Comparison of ENCODE assay signal across 10 mouse cellular contexts in genomic region chr9:66606851-66607250, GRCm38 (mm10). TPM values are rescaled to one million over a fixed set of nuclear protein-coding genes. Genes with fewer than 3 reads are reported as not detected.
DNase-seq lines count a peak whose midpoint lies in the region; ATAC-seq and TF ChIP-seq lines count a peak whose summit lies in the region.
"Had no signal": no experiment of that assay in that cellular context is flagged by ENCODE, and none has a peak within 500 bp of the region (broad histone marks: within the 10 kb centered on the region; RNA-seq: fewer than 3 reads in every experiment).

No protein-coding gene starts in this region.

- 35% methylated on average over 12 of the region's 12 CpGs for WGBS in lung, embryonic 15.5 days
- WGBS in intestine, embryonic 16.5 days, result 51% methylated on average over 12 of the region's 12 CpGs
- 20% methylated on average over 12 of the region's 12 CpGs for WGBS in small intestine, adult 2 months

- no peak for TF ChIP-seq CTCF in gastrocnemius, adult 2 months (IDR thresholded peaks at IDR 0.05)
- no peak for TF ChIP-seq CTCF in small intestine, adult 2 months (IDR thresholded peaks at IDR 0.05; ENCODE audit: extremely low read depth, insufficient read length, insufficient replicate concordance, low read depth, low read length)

- DNase-seq in gastrocnemius, adult 2 months, result no peak
- DNase-seq in gastrocnemius, postnatal 14 days, result no peak
- no peak for DNase-seq in lung, postnatal 36 days
- no peak for DNase-seq in right cerebral cortex, postnatal 4 days
- DNase-seq in heart, postnatal 36 days, result no peak

- H3K27me3 ChIP-seq in lung, embryonic 15.5 days, result no peaks in the 10 kb centered on the region
- no peaks in the 10 kb centered on the region for H3K27me3 ChIP-seq in intestine, embryonic 16.5 days (replicated peaks; ENCODE audit: control insufficient read depth, insufficient read depth, low read length)
- H3K27me3 ChIP-seq in small intestine, adult 2 months (ENCODE audit: control insufficient read depth, insufficient read depth, low read length), result no peaks in the 10 kb centered on the region
- H3K27me3 ChIP-seq: heart, embryonic 15.5 days had no signal

- TF ChIP-seq POLR2A in small intestine, adult 2 months (IDR thresholded peaks at IDR 0.05; ENCODE audit: low read depth, low read length), result no peak

- intact Hi-C loops in gastrocnemius, adult 2 months (cut with DNase I), result no loop called here
- intact Hi-C loops in gastrocnemius, postnatal 14 days (cut with DNase I; ENCODE audit: low total_unique reads), result no loop called here
- intact Hi-C loops in heart, postnatal 36 days (cut with DNase I), result no loop called here

- H3K4me1 ChIP-seq in lung, embryonic 15.5 days, result peaks cover 8% of the 10 kb centered on the region; the same call in 1 of the 2 replicates
- peaks cover 20% of the 10 kb centered on the region for H3K4me1 ChIP-seq in intestine, embryonic 16.5 days (ENCODE audit: control insufficient read depth, insufficient read depth, low read length)
- H3K4me1 ChIP-seq in small intestine, adult 2 months (ENCODE audit: control insufficient read depth, insufficient read depth, insufficient read length, low read length), result peaks cover 19% of the 10 kb centered on the region; the same call in 1 of the 2 replicates

- H3K4me3 ChIP-seq in gastrocnemius, adult 2 months, result no peak overlapping the region
- H3K4me3 ChIP-seq in lung, embryonic 15.5 days, result peak overlapping the region; percentile 8; the same call in 1 of the 2 replicates
- H3K4me3 ChIP-seq in intestine, embryonic 16.5 days (ENCODE audit: low read length), result peak overlapping the region; percentile 39
- H3K4me3 ChIP-seq in small intestine, adult 2 months (ENCODE audit: low read depth, low read length), result peak overlapping the region; percentile 55
- H3K4me3 ChIP-seq: heart, embryonic 15.5 days; myocyte had no signal

- H3K9ac ChIP-seq in lung, embryonic 15.5 days, result no peak overlapping the region
- peak overlapping the region; percentile 68 for H3K9ac ChIP-seq in intestine, embryonic 16.5 days (ENCODE audit: low read depth, low read length)
- H3K9ac ChIP-seq: heart, embryonic 15.5 days had no signal

- peak overlapping the region; percentile 43; the same call in 1 of the 2 replicates for H3K27ac ChIP-seq in gastrocnemius, adult 2 months
- H3K27ac ChIP-seq in lung, embryonic 15.5 days, result peak overlapping the region; percentile 65; the same call in 1 of the 2 replicates
- peak overlapping the region; percentile 97 for H3K27ac ChIP-seq in intestine, embryonic 16.5 days (ENCODE audit: low read length)
- peak overlapping the region; percentile 95 for H3K27ac ChIP-seq in small intestine, adult 2 months (ENCODE audit: insufficient read depth, low read depth, low read length)
- H3K27ac ChIP-seq: heart, embryonic 15.5 days had no signal

- peak overlapping the region; percentile 49 for H3K4me2 ChIP-seq in lung, embryonic 15.5 days
- H3K4me2 ChIP-seq in intestine, embryonic 16.5 days (ENCODE audit: low read depth, low read length), result peak overlapping the region; percentile 65
- H3K4me2 ChIP-seq: heart, embryonic 15.5 days had no signal

- no peaks in the 10 kb centered on the region for H3K36me3 ChIP-seq in lung, embryonic 15.5 days
- no peaks in the 10 kb centered on the region for H3K36me3 ChIP-seq in intestine, embryonic 16.5 days (ENCODE audit: control insufficient read depth, insufficient read depth, low read length)
- no peaks in the 10 kb centered on the region for H3K36me3 ChIP-seq in small intestine, adult 2 months (ENCODE audit: control insufficient read depth, insufficient read depth, low read length)
- H3K36me3 ChIP-seq: heart, embryonic 15.5 days had no signal

- no peaks in the 10 kb centered on the region for H3K9me3 ChIP-seq in lung, embryonic 15.5 days
- H3K9me3 ChIP-seq in intestine, embryonic 16.5 days (ENCODE audit: control insufficient read depth, low read length), result no peaks in the 10 kb centered on the region
- H3K9me3 ChIP-seq: heart, embryonic 15.5 days had no signal

- ATAC-seq in lung, embryonic 15.5 days (ENCODE audit: borderline replicate concordance, extremely low read depth, low FRiP score, low TSS enrichment), result no peak
- ATAC-seq in intestine, embryonic 16.5 days, result peak; percentile 14; the same call in 1 of the 2 replicates

RNA-seq across cellular contexts. Expression of gene Usp3, which starts 13.9 kb away (rescaled TPM):
- 10 to 100 TPM; 15.0 to 17.1 TPM for total RNA-seq in gastrocnemius, adult 2 months (2021)
- 10 to 100 TPM; 18.4 to 18.9 TPM for total RNA-seq in gastrocnemius, postnatal 14 days (2021)
- polyA plus RNA-seq in lung, embryonic 15.5 days (2015; fragmentation: Nextera tagmentation; extraction: Ambion mirVana), result 51.4 and 57.1 TPM in 2 replicates
- polyA plus RNA-seq in intestine, embryonic 16.5 days (2015; fragmentation: Nextera tagmentation; extraction: Ambion mirVana), result 75.5 and 79.1 TPM in 2 replicates
- polyA plus RNA-seq in small intestine, adult 2 months (2012; rRNA removed), result 9.4 and 19.8 TPM in 2 replicates
- 10 to 100 TPM; 22.1 to 30.2 TPM for total RNA-seq in heart, postnatal 36 days (2021)

Comparison
In these comparisons a context has a peak if more than half of its experiments do, and no peak if none do; other contexts are left out.
1. H3K27ac ChIP-seq: peak in every context shown above with its lines; median percentile 97 in intestine, embryonic 16.5 days; 95 in small intestine, adult 2 months; 65 in lung, embryonic 15.5 days; 43 in gastrocnemius, adult 2 months.